Mouse (Mus musculus) hindbrain, embryonic 14.5 days (tissue): ENCODE data around the gene Gcc2. TPM values are rescaled to one million over a fixed set of nuclear protein-coding genes. Genes with fewer than 3 reads are reported as not detected.

Experiments
- ATAC-seq: fragments of 200-750 bp; cut with Nextera tagmentation; 2 replicates; pipeline ENCODE4 v1.8.0; 2017; ENCODE audit warnings: moderate number of reproducible peaks, mild to moderate bottlenecking, moderate TSS enrichment, moderate library complexity; ENCODE audit not compliant: low FRiP score
- DNase-seq: peaks from one replicate; pipeline ENCODE4 v3.0.0-alpha.2; 2015; ENCODE audit warnings: low spot score
- H3K27ac ChIP-seq: fragments of 300-500 bp; sonication (generic); 2 replicates; pipeline ENCODE4 v1.5.1; 2014; ENCODE audit warnings: mild to moderate bottlenecking, moderate library complexity
- H3K27me3 ChIP-seq: fragments of 300-500 bp; sonication (generic); 2 replicates; pipeline ENCODE4 v1.6.1; 2014; ENCODE audit warnings: mild to moderate bottlenecking, low read length, mixed read lengths; ENCODE audit not compliant: control insufficient read depth, insufficient read depth
- H3K36me3 ChIP-seq: fragments of 300-500 bp; sonication (generic); replicated peaks from 2 replicates; pipeline ENCODE4 v1.6.1; 2014; ENCODE audit not compliant: control insufficient read depth, insufficient read depth
- H3K4me1 ChIP-seq: fragments of 300-500 bp; sonication (generic); replicated peaks from 2 replicates; pipeline ENCODE4 v1.6.1; 2014; ENCODE audit warnings: antibody characterized with exemption, low read length, mixed read lengths; ENCODE audit not compliant: control insufficient read depth, insufficient read depth
- H3K4me2 ChIP-seq: fragments of 300-500 bp; sonication (generic); replicated peaks from 2 replicates; pipeline ENCODE4 v1.6.1; 2014; ENCODE audit warnings: mild to moderate bottlenecking, moderate library complexity
- H3K4me3 ChIP-seq: fragments of 300-500 bp; sonication (generic); replicated peaks from 2 replicates; pipeline ENCODE4 v1.5.1; 2014; ENCODE audit warnings: mild to moderate bottlenecking, low read length
- H3K9ac ChIP-seq: fragments of 300-500 bp; sonication (generic); 2 replicates; pipeline ENCODE4 v1.6.1; 2014
- H3K9me3 ChIP-seq: fragments of 300-500 bp; sonication (generic); 2 replicates; pipeline ENCODE4 v1.6.1; 2016; ENCODE audit warnings: low read length; ENCODE audit not compliant: control insufficient read depth
- WGBS: fragments of 180-500 bp; shearing (Covaris S2); extraction: QIAGEN DNeasy Blood & Tissue Kit; methylation state at CpG from one replicate; pipeline ENCODE4 v1.1.7; 2014; 5-methylcytosine and 5-hydroxymethylcytosine counted together
- polyA plus RNA-seq: library from polyadenylated mRNA; unstranded; fragments of >200 nt; fragmentation: Nextera tagmentation; extraction: Ambion mirVana; gene quantifications from 2 replicates; pipeline ENCODE4 v1.2.1, GENCODE M21; 2014

Gcc2 gene
- polyA plus RNA-seq, 1 experiment from 2014 or later: 78.4 TPM

DNA sequence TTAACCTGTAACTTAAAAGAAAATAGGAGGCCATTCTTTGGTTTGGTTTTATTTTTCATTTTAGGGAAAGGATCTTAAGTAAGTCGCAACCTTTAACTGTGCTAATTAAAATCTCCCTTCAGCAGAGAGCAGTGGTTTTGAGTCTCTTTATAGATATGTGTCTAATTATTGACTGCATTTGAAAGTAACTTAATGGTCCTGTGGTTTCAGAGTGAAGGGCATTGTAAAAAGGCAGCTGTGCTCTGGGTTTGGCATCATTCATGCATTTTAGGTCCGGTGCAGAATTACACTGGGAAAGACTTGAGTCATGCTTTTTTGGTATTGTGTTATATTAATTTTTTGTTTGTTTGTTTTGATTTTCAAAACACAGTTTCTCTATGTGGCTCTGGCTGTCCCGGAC, 97.1 kb downstream of the Gcc2 start:
- H3K27ac ChIP-seq: no peak overlapping the region
- no peak for DNase-seq
- no peaks in the 10 kb centered on the region for H3K27me3 ChIP-seq
- H3K9me3 ChIP-seq: no peaks in the 10 kb centered on the region
- 89% methylated on average over 3 of the region's 3 CpGs for whole genome bisulfite sequencing
- no peaks in the 10 kb centered on the region for H3K36me3 ChIP-seq
- no peak overlapping the region for H3K4me3 ChIP-seq
- H3K4me1 ChIP-seq: no peaks in the 10 kb centered on the region
- H3K4me2 ChIP-seq: no peak overlapping the region
- no peak for ATAC-seq
- H3K9ac ChIP-seq: no peak overlapping the region

DNA sequence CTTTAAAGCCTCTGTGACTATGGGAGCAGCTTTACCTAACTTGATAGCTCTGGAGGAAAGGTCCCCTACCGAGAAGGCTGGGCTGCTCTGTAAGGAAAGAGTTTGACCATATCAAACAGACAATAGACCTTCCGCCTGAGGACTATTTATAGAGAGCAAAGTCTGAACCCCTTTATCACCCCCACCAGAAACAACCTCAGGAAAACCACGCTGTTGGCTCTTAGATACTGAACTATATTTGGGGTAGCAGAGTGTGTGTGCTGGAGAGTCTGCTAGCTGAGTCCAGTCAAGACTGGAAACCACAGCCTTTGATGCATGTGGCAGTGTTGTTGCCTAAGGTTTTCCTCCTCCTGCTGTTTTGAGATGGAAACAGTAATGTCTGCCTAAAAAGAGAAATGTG, 99.3 kb downstream of the Gcc2 start:
- WGBS: 20% methylated on average over 3 of the region's 3 CpGs
- Histone ChIP-seq H3K27ac (no peak overlapping the region), H3K27me3 (no peaks in the 10 kb centered on the region), H3K4me1 (no peaks in the 10 kb centered on the region), H3K4me3 (no peak overlapping the region), H3K9ac (no peak overlapping the region), H3K4me2 (no peak overlapping the region), H3K9me3 (no peaks in the 10 kb centered on the region), H3K36me3 (no peaks in the 10 kb centered on the region)
- no peak for DNase-seq
- ATAC-seq: no peak

Other genes starting within 250 kb of the Gcc2 start
- gene AW822073, start 30.6 kb upstream of the Gcc2 start, polyA plus RNA-seq: not detected in 2 replicates
- not detected in 2 replicates for gene Duxf3, start 22.8 kb upstream of the Gcc2 start, polyA plus RNA-seq
- not detected in 2 replicates for gene Gm4981, start 18.8 kb upstream of the Gcc2 start, polyA plus RNA-seq
- gene Lims1, start 68.0 kb downstream of the Gcc2 start, polyA plus RNA-seq: 57.2 and 59.8 TPM in 2 replicates
- 23.6 and 27.0 TPM in 2 replicates for gene Ranbp2, start 191.4 kb downstream of the Gcc2 start, polyA plus RNA-seq
- gene Ccdc138, start 242.5 kb downstream of the Gcc2 start, polyA plus RNA-seq: 7.2 and 7.7 TPM in 2 replicates